Comparison of ENCODE assay signal across 10 mouse cellular contexts in genomic region chr9:123773299-123773698, GRCm38 (mm10). TPM values are rescaled to one million over a fixed set of nuclear protein-coding genes. Genes with fewer than 3 reads are reported as not detected.
DNase-seq lines count a peak whose midpoint lies in the region; ATAC-seq and TF ChIP-seq lines count a peak whose summit lies in the region.
"Not testable (repeated sequence)": the region's sequence is repeated elsewhere in the genome, so short reads cannot be mapped to it uniquely, and the experiment has no call there.
"Had no signal": no experiment of that assay in that cellular context is flagged by ENCODE, and none has a peak within 500 bp of the region (broad histone marks: within the 10 kb centered on the region; RNA-seq: fewer than 3 reads in every experiment).

No protein-coding gene starts in this region.

- peak; percentile 51 for DNase-seq in 416B (ENCODE audit: low read depth)
- DNase-seq in ES-E14 (ENCODE audit: low read depth, low spot score), result peak; percentile 8
- peak; percentile 18 for DNase-seq in adrenal gland, adult 2 months
- DNase-seq in embryo, embryonic 10 days (ENCODE audit: low spot score), result peak; percentile 13
- not testable (repeated sequence) for DNase-seq in liver, embryonic 14.5 days (ENCODE audit: low read depth in 3 of 3, low spot score in 3 of 3)
- DNase-seq in naive thymus-derived CD4-positive, alpha-beta T cell, adult 2 months (ENCODE audit: low read depth), result peak; percentile 60
- peak; percentile 48 to 60 for DNase-seq in thymus, postnatal 10 days (ENCODE audit: low spot score in 2 of 2)

- not testable (repeated sequence) for H3K9me3 ChIP-seq in ES-E14 (ENCODE audit: control insufficient read depth, insufficient read depth, low read depth, low read length); intestine, postnatal 0 days (ENCODE audit: control insufficient read depth); liver, embryonic 14.5 days (ENCODE audit: control insufficient read depth, low read length)

- not testable (repeated sequence) for H3K27ac ChIP-seq in ES-E14 (ENCODE audit: insufficient read depth, low read depth, low read length, poor library complexity, severe bottlenecking); intestine, postnatal 0 days (ENCODE audit: low read depth, low read length); liver, embryonic 14.5 days

- H3K4me2 ChIP-seq in intestine, postnatal 0 days (replicated peaks; ENCODE audit: low read depth); liver, embryonic 14.5 days (ENCODE audit: low read depth): not testable (repeated sequence)

- H3K4me3 ChIP-seq in ES-E14 (ENCODE audit: insufficient read depth in 1 of 2, low read depth in 1 of 2, low read length in 2 of 2, poor library complexity in 1 of 2, severe bottlenecking in 1 of 2); intestine, postnatal 0 days (ENCODE audit: low read depth, low read length); liver, embryonic 14.5 days (ENCODE audit: insufficient read depth in 1 of 2, low read depth in 2 of 2, low read length in 2 of 2): not testable (repeated sequence)

- ATAC-seq in intestine, postnatal 0 days; liver, embryonic 14.5 days (ENCODE audit: insufficient read depth): not testable (repeated sequence)

- not testable (repeated sequence) for TF ChIP-seq EP300 in liver, embryonic 14.5 days (IDR thresholded peaks at IDR 0.05; ENCODE audit: low read depth)

- not testable (repeated sequence) for H3K27me3 ChIP-seq in intestine, postnatal 0 days (replicated peaks; ENCODE audit: control insufficient read depth, insufficient read depth, low read length); liver, embryonic 14.5 days (ENCODE audit: control insufficient read depth, insufficient read depth, low read length)

- H3K9ac ChIP-seq in ES-E14 (ENCODE audit: insufficient read depth, low read depth, low read length, poor library complexity, severe bottlenecking); intestine, postnatal 0 days (ENCODE audit: low read depth, low read length); liver, embryonic 14.5 days (replicated peaks): not testable (repeated sequence)

- not testable (repeated sequence) for H3K36me3 ChIP-seq in ES-E14 (ENCODE audit: control insufficient read depth, insufficient read depth, low read length, poor library complexity, severe bottlenecking); intestine, postnatal 0 days (ENCODE audit: control insufficient read depth, insufficient read depth); liver, embryonic 14.5 days (replicated peaks; ENCODE audit: control insufficient read depth, insufficient read depth, low read depth)

- peak; percentile 48 for TF ChIP-seq CTCF in intestine, postnatal 0 days (IDR thresholded peaks at IDR 0.05; ENCODE audit: low read depth)
- TF ChIP-seq CTCF in liver, embryonic 14.5 days (IDR thresholded peaks at IDR 0.05; ENCODE audit: low read depth), result peak; percentile 36

- in situ Hi-C loops in ES-E14 (cut with MboI; ENCODE audit: low sequenced_read_pairs in 2 of 2, unreplicated experiment in 2 of 2), result not testable (repeated sequence)

- H3K4me1 ChIP-seq in ES-E14 (ENCODE audit: control insufficient read depth in 2 of 2, insufficient read depth in 2 of 2, low read length in 2 of 2, poor library complexity in 1 of 2); intestine, postnatal 0 days (replicated peaks; ENCODE audit: control insufficient read depth, insufficient read depth, low read length); liver, embryonic 14.5 days (replicated peaks; ENCODE audit: control insufficient read depth in 2 of 2, insufficient read depth in 2 of 2, low read length in 1 of 2): not testable (repeated sequence)

- WGBS in intestine, postnatal 0 days, result 35% methylated on average over 2 of the region's 2 CpGs
- 15% methylated on average over 2 of the region's 2 CpGs for WGBS in liver, embryonic 14.5 days (ENCODE audit: insufficient replicate concordance)

TF ChIP-seq in ES-E14, 5 proteins besides CTCF, POLR2A, EP300 and RAD21:
- peak; percentile 5; the same call in 1 of the 2 replicates for TF ChIP-seq ZC3H11A (IDR thresholded peaks at IDR 0.05; ENCODE audit: borderline replicate concordance, low read depth, low read length)

RNA-seq across cellular contexts. Expression of gene Cxcr6, which starts 33.0 kb away (rescaled TPM):
- total RNA-seq in ES-E14 (2012; rRNA removed), result 0.16 and 1.3 TPM in 2 replicates
- under 1 TPM in 1 of 2 experiments, not detected in 1; 0.21 TPM for total RNA-seq in adrenal gland, adult 2 months (2021)
- polyA plus RNA-seq in adrenal gland, adult 2 months (2012; rRNA removed), result 0.20 TPM in 1 of 2 replicates, not detected in the other
- polyA plus RNA-seq in intestine, postnatal 0 days (2015; fragmentation: Nextera tagmentation; extraction: Ambion mirVana), result 0.90 and 1.3 TPM in 2 replicates
- 0.03 and 0.04 TPM in 2 replicates for polyA plus RNA-seq in liver, embryonic 14.5 days (2012; rRNA removed)
- 0.18 and 0.23 TPM in 2 replicates for polyA plus RNA-seq in liver, embryonic 14.5 days (2014; fragmentation: Nextera tagmentation; extraction: Ambion mirVana)
- total RNA-seq: granulocyte monocyte progenitor cell, adult 5-6 weeks; left cerebral cortex, adult 18-20 months had no signal

RNA-seq across cellular contexts. Expression of gene Lztfl1, which starts 55.8 kb away (rescaled TPM):
- 18.4 and 19.8 TPM in 2 replicates for total RNA-seq in ES-E14 (2012; rRNA removed)
- total RNA-seq in adrenal gland, adult 2 months (2021), result 10 to 100 TPM; 44.7 to 55.5 TPM
- 0.74 and 1.1 TPM in 2 replicates for polyA plus RNA-seq in adrenal gland, adult 2 months (2012; rRNA removed)
- polyA plus RNA-seq in intestine, postnatal 0 days (2015; fragmentation: Nextera tagmentation; extraction: Ambion mirVana), result 25.0 and 26.1 TPM in 2 replicates
- polyA plus RNA-seq in liver, embryonic 14.5 days (2012; rRNA removed), result 5.2 and 5.9 TPM in 2 replicates
- polyA plus RNA-seq in liver, embryonic 14.5 days (2014; fragmentation: Nextera tagmentation; extraction: Ambion mirVana), result 24.3 and 26.0 TPM in 2 replicates
